Mouse (Mus musculus) induced T-regulatory cell, adult 2 months (primary cell): ENCODE data around the gene Rnaseh2c.

Experiments
- DNase-seq: peaks from one replicate; pipeline ENCODE4 v3.0.0-alpha.2; 2012; ENCODE audit warnings: low read depth

The Rnaseh2c gene

GRCm38 (mm10) chr19:5601752-5602541, at the start of gene Rnaseh2c:
Gene Rnaseh2c (plus strand): TSS chr19:5601873.
- peak; percentile 91 for DNase-seq

DNA sequence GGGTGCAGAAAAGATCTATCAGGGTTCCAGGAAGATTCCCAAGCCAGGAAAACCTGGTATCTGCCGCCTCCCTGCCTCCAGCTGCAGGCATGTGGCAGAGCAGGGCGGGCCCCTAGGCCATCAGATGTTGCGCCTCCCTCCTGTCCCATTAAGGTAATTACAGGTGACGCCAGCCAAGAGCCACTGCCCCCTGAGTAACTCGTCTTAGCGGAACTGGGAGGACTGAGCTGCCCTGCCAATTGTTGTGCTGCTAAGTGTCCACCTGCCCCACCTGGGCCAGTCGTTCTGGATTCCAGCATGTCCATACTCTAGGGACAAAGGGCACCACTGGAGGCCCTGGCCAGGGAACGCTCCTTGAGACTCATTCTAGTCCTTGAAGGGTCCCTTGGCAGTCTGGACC, 47.9 kb upstream of the Rnaseh2c start:
- DNase-seq, result no peak

- DNase-seq, result no peak
These were observed 47.5 kb upstream of the Rnaseh2c start for GRCm38 (mm10) chr19:5554212-5554611.

DNA sequence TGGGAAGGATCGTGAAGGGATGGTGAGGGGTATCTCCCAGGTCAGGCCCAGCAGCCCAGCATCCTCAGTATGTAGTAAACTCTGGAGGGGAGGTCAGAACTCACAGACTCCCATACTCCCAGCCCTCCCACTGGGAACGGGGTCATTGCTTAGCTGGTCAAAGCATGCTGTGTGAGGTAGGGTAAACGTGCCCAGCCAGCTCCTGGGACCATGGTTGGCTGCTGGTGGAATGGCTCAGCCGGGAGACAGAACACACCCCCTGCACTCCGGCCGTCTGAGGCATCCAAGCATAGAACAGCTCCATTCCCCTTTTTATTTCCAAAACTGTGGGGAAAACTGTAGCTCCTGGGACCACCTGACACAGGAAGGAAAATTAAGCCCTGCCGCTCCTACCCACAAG, 43.5 kb upstream of the Rnaseh2c start:
- DNase-seq, result no peak

DNA sequence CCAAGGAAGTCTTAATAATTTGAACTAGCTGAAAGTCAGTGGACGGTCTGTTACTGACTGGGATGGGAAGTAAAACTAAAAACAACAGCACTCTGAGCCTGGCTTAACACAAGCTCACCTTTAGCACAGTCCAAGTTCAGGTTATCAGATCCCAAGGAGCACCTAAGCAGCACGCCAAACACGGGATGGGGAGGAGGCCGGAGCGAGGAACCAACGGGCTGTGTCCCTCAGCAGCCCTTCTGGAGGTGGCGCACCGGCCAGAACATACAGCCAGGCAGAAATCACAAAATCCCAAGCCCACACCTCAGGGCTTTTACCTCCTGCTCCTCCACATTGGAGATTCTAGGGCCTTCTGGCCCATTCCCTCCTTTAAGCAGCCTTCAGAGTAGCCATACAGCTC, 42.9 kb upstream of the Rnaseh2c start:
- no peak for DNase-seq

DNA sequence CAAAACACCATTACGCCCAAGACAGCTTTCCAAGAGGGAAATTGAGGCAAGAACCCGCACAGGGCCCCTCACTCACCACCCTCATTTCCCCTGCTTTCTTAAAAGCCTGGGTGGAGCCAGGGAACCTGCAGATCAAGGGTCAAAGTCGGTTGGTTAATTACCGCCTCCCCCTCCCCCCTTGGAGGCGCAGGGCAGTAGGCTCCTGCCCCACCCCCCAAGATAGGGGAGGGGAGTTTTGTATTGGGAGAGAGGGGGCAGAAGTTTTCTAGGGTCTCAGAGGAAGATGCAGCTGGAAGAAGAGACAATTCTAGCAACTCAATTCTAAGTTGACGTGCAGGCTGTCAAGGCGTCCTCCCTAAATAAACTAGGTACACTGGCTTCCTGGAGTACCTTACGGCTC, 42.4 kb upstream of the Rnaseh2c start:
- no peak for DNase-seq

GRCm38 (mm10) chr19:5559631-5560456, 41.8 kb upstream of the Rnaseh2c start:
- peak; percentile 49 for DNase-seq

DNA sequence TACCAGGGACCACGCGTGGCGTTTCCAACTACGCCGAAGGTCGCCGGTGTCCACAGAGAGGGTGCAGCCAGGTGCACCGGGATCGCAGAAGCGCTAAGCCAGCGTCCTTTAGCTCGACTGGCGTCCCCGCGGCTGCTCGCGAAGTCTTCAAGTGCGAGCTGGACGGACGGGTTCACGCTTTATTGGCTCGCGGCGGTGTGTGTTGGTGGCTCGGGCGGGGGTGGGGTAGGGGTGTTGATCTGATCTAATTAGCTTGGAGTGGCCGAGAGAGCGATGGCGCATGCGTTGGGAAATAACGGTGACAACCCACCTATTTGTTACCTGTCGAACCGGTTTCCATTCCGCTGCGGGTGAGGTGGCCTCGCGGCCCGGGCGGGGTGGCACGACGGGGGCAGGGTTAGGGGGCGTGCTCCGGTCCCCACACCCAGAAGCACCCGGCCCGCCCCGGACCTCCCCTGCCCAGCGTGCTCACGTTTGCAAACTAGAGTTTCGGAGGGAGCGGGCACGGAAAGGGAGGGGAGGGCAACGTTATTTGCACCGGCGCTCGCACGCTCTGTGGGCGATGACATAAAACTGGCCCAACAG, 41.1 kb upstream of the Rnaseh2c start, which contains the start of gene Ovol1:
Ovol1 (minus strand) TSS at position 190 of the 585 bp plus-strand sequence.
- peak; percentile 52 for DNase-seq

GRCm38 (mm10) chr19:5561252-5561790, 40.4 kb upstream of the Rnaseh2c start:
- no peak for DNase-seq

DNA sequence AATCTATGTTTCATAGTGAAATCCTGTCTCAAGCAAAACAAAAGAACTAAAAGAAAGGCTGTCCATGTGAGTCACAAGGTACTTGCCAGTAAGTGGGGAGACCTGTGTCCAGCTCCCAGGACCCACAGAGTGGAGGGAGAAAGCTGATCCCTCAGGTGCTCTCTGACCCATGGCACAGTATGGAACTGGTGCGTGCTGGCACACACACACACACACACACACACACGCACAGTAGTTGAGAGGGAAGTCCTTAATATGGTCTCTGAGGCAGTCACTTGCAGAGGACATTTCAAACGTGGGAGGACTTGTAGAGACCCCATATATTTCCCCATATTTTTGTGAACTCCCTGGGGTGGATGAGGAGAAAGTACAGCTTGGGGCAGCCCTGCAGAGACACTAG, 39.8 kb upstream of the Rnaseh2c start:
- no peak for DNase-seq

DNA sequence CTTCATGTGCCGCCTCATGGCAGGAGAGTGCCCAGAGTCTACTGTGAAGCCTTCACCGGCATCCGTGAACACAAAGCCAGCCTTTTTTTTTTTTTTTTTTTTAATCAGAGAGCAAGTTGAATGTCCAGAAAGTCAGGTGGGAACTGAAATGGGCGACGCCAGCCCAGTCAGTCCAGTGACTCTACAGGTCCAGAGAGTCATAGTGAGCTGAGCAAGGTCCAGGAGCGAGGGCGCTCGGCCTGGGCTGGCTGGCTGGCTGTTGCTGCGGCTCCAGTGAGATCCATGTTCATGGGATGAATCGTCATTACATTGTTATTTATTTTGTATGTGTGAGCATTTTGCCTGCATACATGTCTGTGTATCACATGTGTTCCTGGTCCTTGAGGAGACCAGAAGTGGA, 38.9 kb upstream of the Rnaseh2c start:
- DNase-seq, result no peak

DNA sequence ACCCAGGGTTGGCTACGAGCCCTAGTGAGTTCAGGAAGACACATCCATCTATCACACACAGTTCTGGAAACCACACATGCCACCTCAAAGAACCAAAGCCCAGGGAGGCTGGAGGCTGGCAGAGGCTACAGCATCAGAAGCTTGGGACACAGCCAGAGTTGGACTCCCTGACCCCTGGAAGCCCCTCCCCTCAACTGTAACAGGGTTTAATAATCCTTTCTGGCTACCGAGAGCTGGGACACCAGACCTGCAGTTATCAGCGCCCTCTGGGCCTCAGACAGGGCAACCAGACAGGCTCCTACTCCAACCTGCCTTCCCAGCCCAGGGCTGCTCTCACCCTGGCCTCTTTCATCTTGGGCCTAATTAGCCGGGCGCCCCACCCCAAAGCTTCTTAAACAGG, 35.4 kb upstream of the Rnaseh2c start:
- DNase-seq, result no peak

GRCm38 (mm10) chr19:5567180-5567533, 34.5 kb upstream of the Rnaseh2c start:
- DNase-seq, result no peak

DNA sequence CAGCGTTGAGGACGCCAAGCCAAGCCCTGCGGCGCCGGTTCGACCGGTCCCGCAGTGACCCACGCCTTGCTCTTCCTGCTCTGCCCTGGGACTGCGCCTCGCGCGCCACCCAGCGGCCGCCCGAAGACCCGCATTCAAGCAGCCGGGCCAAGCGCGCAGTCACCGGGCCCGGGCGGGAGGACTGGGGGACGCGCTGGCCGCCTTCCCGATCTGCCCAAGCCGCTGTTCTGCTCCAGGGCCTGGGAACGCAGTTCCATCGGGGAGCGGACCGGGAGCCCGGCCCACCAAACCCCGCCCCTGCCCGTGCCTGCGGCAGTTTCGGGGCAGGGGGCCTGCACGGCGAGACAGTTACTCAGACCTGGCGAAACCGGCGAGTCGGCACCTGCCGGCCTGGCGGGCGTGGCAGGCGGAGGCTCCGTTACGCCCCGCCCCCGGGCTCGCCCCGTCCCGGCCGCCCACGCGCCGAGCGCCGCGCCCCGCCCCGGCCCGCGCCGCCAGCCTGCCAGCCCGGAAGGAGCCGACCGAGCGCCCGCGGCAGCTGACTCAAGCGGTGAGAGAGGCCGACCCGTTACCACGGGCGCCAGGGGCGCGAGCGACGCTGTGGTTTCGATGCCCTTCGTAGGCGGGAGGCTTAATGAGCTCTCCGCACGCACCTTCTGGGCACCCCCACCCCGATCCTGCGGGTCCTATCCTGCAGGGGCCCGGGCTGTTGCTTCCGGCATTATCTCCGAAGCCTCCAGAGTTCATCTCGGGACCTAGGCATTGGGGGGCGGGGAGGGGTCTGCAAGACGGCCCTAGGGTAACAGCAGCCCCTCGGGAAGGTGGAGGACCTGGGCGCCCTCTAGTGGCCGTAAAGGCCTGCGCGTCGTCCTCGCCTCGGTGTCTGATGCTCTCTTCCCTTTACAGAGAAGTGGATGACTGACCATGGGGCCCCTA, 33.9 kb upstream of the Rnaseh2c start, which contains the start of gene Ap5b1:
Ap5b1 (plus strand) TSS at position 492 of the 936 bp plus-strand sequence.
- DNase-seq, result peak; percentile 93

GRCm38 (mm10) chr19:5568470-5569140, 33.1 kb upstream of the Rnaseh2c start:
- peak; percentile 94 for DNase-seq

DNA sequence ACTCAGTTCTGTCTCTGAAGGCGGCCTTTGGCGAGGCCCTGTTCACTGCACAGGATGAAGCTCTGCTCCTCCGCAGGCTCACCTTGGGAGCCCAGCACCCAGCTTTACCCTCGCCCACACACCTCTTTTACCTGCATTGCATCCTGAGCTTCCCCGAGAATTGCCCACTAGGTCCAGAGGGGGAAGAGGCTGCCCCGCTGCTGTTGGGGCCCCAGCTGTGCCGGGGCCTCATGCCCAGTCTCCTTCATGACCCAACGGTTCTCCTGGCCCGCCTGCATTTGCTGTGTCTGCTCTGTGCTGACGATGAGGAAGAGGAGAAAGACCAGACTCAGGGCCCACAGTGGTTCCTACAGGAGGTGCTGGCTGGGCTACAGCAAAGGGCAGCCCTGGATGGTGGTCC, 32.2 kb upstream of the Rnaseh2c start:
- no peak for DNase-seq

- no peak for DNase-seq
These were observed 31.1 kb upstream of the Rnaseh2c start for GRCm38 (mm10) chr19:5570353-5571246.

DNA sequence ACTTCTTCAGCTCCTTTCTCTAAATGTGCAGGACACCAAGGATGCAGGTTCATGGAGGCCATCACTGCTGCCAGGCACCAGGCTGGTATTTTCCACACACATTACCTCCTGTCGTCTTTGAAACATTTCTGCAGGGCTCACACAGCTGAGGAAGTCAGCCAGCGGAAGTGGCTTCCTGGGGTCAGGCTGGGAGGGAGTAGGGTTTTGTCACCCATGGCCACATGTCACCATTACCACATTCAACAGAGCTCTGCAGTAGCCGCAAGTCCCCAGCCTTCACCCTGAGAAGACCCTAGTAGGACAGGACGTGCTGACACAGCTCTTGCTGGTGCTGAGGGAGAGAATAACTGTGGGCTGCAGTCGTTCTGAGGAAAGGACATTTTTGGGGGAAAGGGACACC, 29.8 kb upstream of the Rnaseh2c start:
- peak; percentile 76 for DNase-seq

DNA sequence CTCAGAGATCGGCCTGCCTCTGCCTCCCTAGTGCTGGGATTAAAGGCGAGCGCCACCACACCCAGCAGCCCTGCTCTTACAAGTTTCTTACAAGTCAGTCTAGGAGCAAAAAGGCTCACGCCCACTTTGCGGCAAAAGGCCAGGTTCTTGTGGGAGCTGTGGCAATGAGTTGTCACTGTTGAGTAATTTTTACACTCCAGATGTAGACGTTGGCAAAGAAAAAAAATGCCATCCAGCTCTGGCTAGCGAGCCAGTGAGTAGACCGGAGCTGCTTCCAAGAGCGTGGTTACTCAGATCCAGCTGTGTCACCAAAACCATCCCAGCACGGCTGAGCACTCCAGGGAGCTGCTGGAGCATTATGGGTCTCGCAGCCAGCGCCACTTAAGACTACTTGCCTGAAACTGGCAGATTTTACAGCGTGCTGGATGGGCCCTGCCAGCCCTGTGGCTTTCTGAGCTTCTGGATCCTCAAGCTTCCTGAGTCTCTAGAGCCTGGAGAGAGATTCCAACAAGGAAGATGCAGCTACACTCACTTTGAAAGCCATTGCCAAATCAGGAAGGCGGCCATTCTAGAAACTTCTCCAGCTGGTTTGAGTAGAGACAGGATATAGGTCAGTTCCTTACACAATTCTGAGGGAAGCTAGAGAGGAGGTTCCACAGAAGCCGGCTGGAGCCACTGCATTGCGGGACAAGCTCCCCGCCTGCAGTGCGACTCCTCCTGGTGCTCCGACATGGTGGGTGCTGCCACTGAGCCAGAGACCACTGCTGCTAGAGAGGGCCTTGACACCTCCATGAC, 29.1 kb upstream of the Rnaseh2c start:
- DNase-seq, result peak; percentile 53
